Mouse (Mus musculus) C2C12 (cell line): ENCODE data around the gene C4b.

Experiments used
- CEBPB ChIP-seq: IDR thresholded peaks from one replicate; pipeline ENCODE4 v1.6.1; 2011; ENCODE audit warnings: low read depth, mild to moderate bottlenecking, control low read depth, moderate library complexity
- CTCF ChIP-seq: IDR thresholded peaks from one replicate; pipeline ENCODE4 v1.5.1; 2011; ENCODE audit not compliant: control insufficient read depth, insufficient read depth, insufficient read length
- MYOD1 ChIP-seq: IDR thresholded peaks from one replicate; pipeline ENCODE4 v1.6.1; 2011; ENCODE audit warnings: low read depth; ENCODE audit not compliant: control insufficient read depth, insufficient read length
- USF1 ChIP-seq: IDR thresholded peaks from one replicate; pipeline ENCODE4 v1.6.1; 2011; ENCODE audit warnings: low read depth, mild to moderate bottlenecking, control low read depth, moderate library complexity

DNA sequence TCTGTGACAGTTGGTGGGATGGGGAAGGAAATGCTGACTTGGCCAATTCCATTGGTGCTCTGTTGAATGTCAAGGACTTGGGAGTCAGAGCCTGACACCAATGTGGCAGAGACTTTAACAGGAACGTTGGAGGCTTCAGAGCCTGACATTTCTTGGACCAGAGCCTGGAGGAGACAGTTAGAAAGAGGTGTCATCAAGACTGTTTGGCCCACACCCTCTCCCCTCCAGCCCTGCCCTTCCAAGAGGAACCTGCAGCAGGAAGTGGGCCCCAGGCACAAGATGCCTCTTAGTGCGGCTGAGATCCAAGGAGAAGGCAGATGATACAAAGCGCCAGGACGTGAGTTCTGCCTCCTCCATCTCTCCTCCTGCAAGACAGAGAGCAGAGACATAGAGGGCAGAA lies 3.4 kb downstream of the C4b start:
- TF ChIP-seq USF1: no peak
- TF ChIP-seq CTCF: no peak
- no peak for TF ChIP-seq MYOD1
- no peak for TF ChIP-seq CEBPB
